Comparison of ENCODE assay signal across 22 mouse cellular contexts in the genomic region with DNA sequence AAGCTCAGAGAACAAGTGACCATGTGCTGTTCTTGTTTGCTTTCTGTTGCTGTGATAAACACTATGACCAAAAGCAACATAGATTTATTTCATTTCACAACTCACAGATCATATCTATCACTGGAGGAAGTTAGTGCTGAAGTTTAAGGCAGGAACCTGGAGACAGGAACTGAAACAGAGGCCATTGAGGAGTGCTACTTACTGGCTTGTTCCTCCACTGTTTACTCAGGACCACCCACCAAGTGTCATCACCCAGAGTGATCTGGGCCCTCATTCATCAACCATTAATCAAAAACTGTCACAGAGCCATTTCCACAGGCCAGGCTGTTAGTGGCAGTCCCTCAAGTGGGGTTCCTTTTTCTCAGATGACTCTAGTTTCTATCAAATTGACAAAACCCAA. TPM values are rescaled to one million over a fixed set of nuclear protein-coding genes. Genes with fewer than 3 reads are reported as not detected.
DNase-seq lines count a peak whose midpoint lies in the region; ATAC-seq and TF ChIP-seq lines count a peak whose summit lies in the region.
"Had no signal": no experiment of that assay in that cellular context is flagged by ENCODE, and none has a peak within 500 bp of the region (broad histone marks: within the 10 kb centered on the region; RNA-seq: fewer than 3 reads in every experiment).

No protein-coding gene starts in this region.

- no peaks in the 10 kb centered on the region for H3K9me3 ChIP-seq in ES-E14 (ENCODE audit: control insufficient read depth, insufficient read depth, low read depth, low read length)
- no peaks in the 10 kb centered on the region for H3K9me3 ChIP-seq in embryonic facial prominence, embryonic 10.5 days
- H3K9me3 ChIP-seq: embryonic facial prominence, embryonic 13.5 days; forebrain, embryonic 13.5 days; heart, embryonic 10.5 days; hindbrain, embryonic 13.5 days had no signal

- DNase-seq in ES-E14 (ENCODE audit: low read depth, low spot score), result no peak
- DNase-seq in kidney, postnatal 14 days, result no peak
- no peak for DNase-seq in cerebellum, adult 2 months
- no peak for DNase-seq in heart, adult 11 months
- DNase-seq in embryonic facial prominence, embryonic 10.5 days (ENCODE audit: low spot score), result no peak
- DNase-seq: adrenal gland, postnatal 14 days; cerebellum, adult 18-20 months; cerebellum, postnatal 10 days; forebrain, postnatal 0 days; gastrocnemius, postnatal 14 days; heart, adult 18-20 months; heart, postnatal 10 days; kidney, adult 11 months had no signal

- no peaks in the 10 kb centered on the region for H3K27me3 ChIP-seq in cerebellum, adult 2 months (ENCODE audit: control insufficient read depth, insufficient read depth, low read length)
- no peaks in the 10 kb centered on the region for H3K27me3 ChIP-seq in embryonic facial prominence, embryonic 10.5 days (replicated peaks; ENCODE audit: low read depth, poor library complexity, severe bottlenecking)
- H3K27me3 ChIP-seq: embryonic facial prominence, embryonic 13.5 days; forebrain, embryonic 13.5 days; hindbrain, embryonic 13.5 days had no signal

- H3K36me3 ChIP-seq in ES-E14 (ENCODE audit: control insufficient read depth, insufficient read depth, low read length, poor library complexity, severe bottlenecking), result no peaks in the 10 kb centered on the region
- no peaks in the 10 kb centered on the region for H3K36me3 ChIP-seq in embryonic facial prominence, embryonic 10.5 days (replicated peaks)
- H3K36me3 ChIP-seq: embryonic facial prominence, embryonic 13.5 days; heart, embryonic 10.5 days; hindbrain, embryonic 13.5 days had no signal

- H3K27ac ChIP-seq in ES-E14 (ENCODE audit: insufficient read depth, low read depth, low read length, poor library complexity, severe bottlenecking), result peak overlapping the region; percentile 58; the same call in 1 of the 2 replicates
- H3K27ac ChIP-seq in bone marrow macrophage, adult 2 months (ENCODE audit: insufficient read depth, low read depth, low read length), result peak overlapping the region; percentile 88
- no peak overlapping the region for H3K27ac ChIP-seq in cerebellum, adult 2 months (ENCODE audit: insufficient read depth, low read length)
- H3K27ac ChIP-seq in embryonic facial prominence, embryonic 10.5 days (replicated peaks), result no peak overlapping the region
- H3K27ac ChIP-seq: embryonic facial prominence, embryonic 13.5 days; forebrain, embryonic 13.5 days; heart, embryonic 10.5 days; hindbrain, embryonic 13.5 days; hindbrain, postnatal 0 days had no signal

- H3K4me1 ChIP-seq in ES-E14 (ENCODE audit: control insufficient read depth in 2 of 2, insufficient read depth in 2 of 2, low read length in 2 of 2, poor library complexity in 1 of 2), result peaks cover 0 to 2% of the 10 kb centered on the region in 2 experiments; a peak in 1 of 4 replicates
- peaks cover 20% of the 10 kb centered on the region for H3K4me1 ChIP-seq in bone marrow macrophage, adult 2 months (ENCODE audit: control insufficient read depth, insufficient read depth, low read length)
- H3K4me1 ChIP-seq in cerebellum, adult 2 months (ENCODE audit: control insufficient read depth, insufficient read depth, low read length), result no peaks in the 10 kb centered on the region
- no peaks in the 10 kb centered on the region for H3K4me1 ChIP-seq in embryonic facial prominence, embryonic 10.5 days
- H3K4me1 ChIP-seq: embryonic facial prominence, embryonic 13.5 days; forebrain, embryonic 13.5 days; heart, embryonic 10.5 days; hindbrain, embryonic 13.5 days had no signal

- TF ChIP-seq CTCF in bone marrow macrophage, adult 2 months (IDR thresholded peaks at IDR 0.05; ENCODE audit: low read depth, low read length), result no peak
- TF ChIP-seq CTCF in cerebellum, adult 2 months (IDR thresholded peaks at IDR 0.05; ENCODE audit: borderline replicate concordance, insufficient read depth, low read depth, low read length), result no peak

- no peak overlapping the region for H3K9ac ChIP-seq in ES-E14 (ENCODE audit: insufficient read depth, low read depth, low read length, poor library complexity, severe bottlenecking)
- H3K9ac ChIP-seq: embryonic facial prominence, embryonic 13.5 days; forebrain, embryonic 13.5 days; forebrain, postnatal 0 days; hindbrain, embryonic 13.5 days had no signal

- in situ Hi-C loops in ES-E14 (cut with MboI; ENCODE audit: low sequenced_read_pairs in 2 of 2, unreplicated experiment in 2 of 2), result no loop called here

- ATAC-seq in megakaryocyte, adult 5-6 weeks (ENCODE audit: poor library complexity, severe bottlenecking), result peak; percentile 73
- ATAC-seq: CD4-positive, CD25-positive, alpha-beta regulatory T cell, adult 4 months; forebrain, embryonic 13.5 days; forebrain, postnatal 0 days; hindbrain, postnatal 0 days; Patski had no signal

- no peak for TF ChIP-seq POLR2A in bone marrow macrophage, adult 2 months (IDR thresholded peaks at IDR 0.05; ENCODE audit: borderline replicate concordance, low read depth, low read length)
- TF ChIP-seq POLR2A in cerebellum, adult 2 months (IDR thresholded peaks at IDR 0.05; ENCODE audit: borderline replicate concordance, insufficient read depth, low read length), result no peak

- H3K4me3 ChIP-seq in ES-E14 (ENCODE audit: insufficient read depth in 1 of 2, low read depth in 1 of 2, low read length in 2 of 2, poor library complexity in 1 of 2, severe bottlenecking in 1 of 2), result no peak overlapping the region
- H3K4me3 ChIP-seq in bone marrow macrophage, adult 2 months (ENCODE audit: insufficient read depth, low read length), result no peak overlapping the region
- no peak overlapping the region for H3K4me3 ChIP-seq in cerebellum, adult 2 months (replicated peaks; ENCODE audit: insufficient read depth, low read depth, low read length)
- no peak overlapping the region for H3K4me3 ChIP-seq in embryonic facial prominence, embryonic 10.5 days
- H3K4me3 ChIP-seq: embryonic facial prominence, embryonic 13.5 days; forebrain, embryonic 13.5 days; heart, embryonic 10.5 days; hindbrain, embryonic 13.5 days had no signal

TF ChIP-seq in ES-E14, 5 proteins besides CTCF, POLR2A, EP300 and RAD21:
- TF ChIP-seq CHD2 (IDR thresholded peaks at IDR 0.05; ENCODE audit: low read depth, low read length) (no peak), ZNF384 (IDR thresholded peaks at IDR 0.05; ENCODE audit: low read depth, low read length) (no peak), HCFC1 (IDR thresholded peaks at IDR 0.05; ENCODE audit: borderline replicate concordance, insufficient read depth, low read length) (no peak), MAFK (IDR thresholded peaks at IDR 0.05; ENCODE audit: insufficient read depth, low read depth, low read length) (no peak), ZC3H11A (IDR thresholded peaks at IDR 0.05; ENCODE audit: borderline replicate concordance, low read depth, low read length) (no peak)

RNA-seq across cellular contexts. Expression of a gene that starts 13.1 kb away (rescaled TPM):
- total RNA-seq in ES-E14 (2012; rRNA removed), result 0.69 and 2.7 TPM in 2 replicates
- polyA plus RNA-seq in bone marrow macrophage, adult 2 months (2012; ENCODE audit: insufficient read depth, insufficient read length, missing spikeins), result 784 and 847 TPM in 2 replicates
- total RNA-seq in megakaryocyte, adult 5-6 weeks (2015), result 890 and 891 TPM in 2 replicates
- 1,069 and 1,126 TPM in 2 replicates for total RNA-seq in megakaryocyte, adult 5-6 weeks (2017)
- 0.33 and 0.41 TPM in 2 replicates for polyA plus RNA-seq in cerebellum, adult 2 months (2012; rRNA removed)
- polyA plus RNA-seq in embryonic facial prominence, embryonic 10.5 days (2016; fragmentation: Nextera tagmentation; extraction: Ambion mirVana), result 0.52 and 0.69 TPM in 2 replicates
- polyA plus RNA-seq: Patski had no signal

Comparison
In these comparisons a context has a peak if more than half of its experiments do, and no peak if none do; other contexts are left out.
1. H3K27ac ChIP-seq: peak in ES-E14 (single experiment) and bone marrow macrophage, adult 2 months (single experiment); none in cerebellum, adult 2 months (single experiment) and embryonic facial prominence, embryonic 10.5 days (single experiment).
2. RNA of a gene that starts 13.1 kb away (polyA plus RNA-seq): 784 to 847 TPM in bone marrow macrophage, adult 2 months; 0.52 to 0.69 TPM in embryonic facial prominence, embryonic 10.5 days and 0.33 to 0.41 TPM in cerebellum, adult 2 months; every median in the first group is over 100 times any median in the second.